Mouse (Mus musculus) thymus, adult 2 months (tissue): ENCODE data around the gene Dolpp1. TPM values are rescaled to one million over a fixed set of nuclear protein-coding genes. Genes with fewer than 3 reads are reported as not detected.

Experiments used
- DNase-seq: peaks from one replicate; pipeline ENCODE4 v3.0.0; 2021
- H3K27ac ChIP-seq: fragments of 200-500 bp; 2 replicates; pipeline ENCODE4 v1.5.1; 2012; ENCODE audit warnings: low read length, control low read depth; ENCODE audit not compliant: control insufficient read depth, insufficient read depth
- H3K27me3 ChIP-seq: fragments of 200-500 bp; 2 replicates; pipeline ENCODE4 v1.6.1; 2012; ENCODE audit warnings: mild to moderate bottlenecking, low read length, moderate library complexity, mixed read lengths; ENCODE audit not compliant: control insufficient read depth, insufficient read depth
- H3K36me3 ChIP-seq: fragments of 200-500 bp; 2 replicates; pipeline ENCODE4 v1.6.1; 2012; ENCODE audit warnings: mild to moderate bottlenecking, low read length, moderate library complexity; ENCODE audit not compliant: control insufficient read depth, insufficient read depth
- H3K4me1 ChIP-seq: fragments of 200-500 bp; replicated peaks from 2 replicates; pipeline ENCODE4 v1.6.1; 2012; ENCODE audit warnings: low read length; ENCODE audit not compliant: control insufficient read depth, insufficient read depth
- H3K4me3 ChIP-seq: fragments of 200-500 bp; 2 replicates; pipeline ENCODE4 v1.5.1; 2012; ENCODE audit warnings: mild to moderate bottlenecking, low read length, control low read depth, moderate library complexity; ENCODE audit not compliant: control insufficient read depth, insufficient read depth
- CTCF ChIP-seq: fragments of 200-500 bp; IDR thresholded peaks from 2 replicates; pipeline ENCODE4 v1.5.1; 2012; ENCODE audit warnings: mild to moderate bottlenecking, control low read depth, low read length, moderate library complexity, borderline replicate concordance; ENCODE audit not compliant: control insufficient read depth, poor library complexity, insufficient read depth; ENCODE audit errors: extremely low read depth
- POLR2A ChIP-seq: fragments of 200-500 bp; IDR thresholded peaks from 2 replicates; pipeline ENCODE4 v1.6.1; 2012; ENCODE audit warnings: mild to moderate bottlenecking, low read length, control low read depth, moderate library complexity; ENCODE audit not compliant: control insufficient read depth, poor library complexity, insufficient read depth; ENCODE audit errors: extremely low read depth
- WGBS: fragments of 180-500 bp; shearing (Covaris S2); methylation state at CpG from one replicate; pipeline ENCODE4 v1.1.7; 2018; 5-methylcytosine and 5-hydroxymethylcytosine counted together
- polyA plus RNA-seq: library from polyadenylated mRNA; depleted of rRNA; stranded (reverse); fragments of >200 nt; gene quantifications from 2 replicates; pipeline ENCODE4 v1.2.3, GENCODE M21; 2012

Dolpp1 gene
- polyA plus RNA-seq, 1 experiment: 98.9 TPM

GRCm38 (mm10) chr2:30396246-30396645, 4.2 kb downstream of the Dolpp1 start:
- Histone ChIP-seq H3K4me3 (no peak overlapping the region), H3K4me1 (peaks cover 10% of the 10 kb centered on the region), H3K36me3 (peaks cover 8% of the 10 kb centered on the region; the same call in 1 of the 2 replicates), H3K27ac (no peak overlapping the region), H3K27me3 (no peaks in the 10 kb centered on the region)
- no peak for DNase-seq
- WGBS: 97% methylated on average over 7 of the region's 7 CpGs
- TF ChIP-seq CTCF (no peak), POLR2A (no peak)

- Histone ChIP-seq H3K27me3 (no peaks in the 10 kb centered on the region), H3K36me3 (peaks cover 8% of the 10 kb centered on the region; the same call in 1 of the 2 replicates), H3K4me3 (no peak overlapping the region), H3K4me1 (peaks cover 7% of the 10 kb centered on the region), H3K27ac (no peak overlapping the region)
- TF ChIP-seq POLR2A: no peak
- TF ChIP-seq CTCF: no peak
- WGBS: 97% methylated on average over 10 of the region's 10 CpGs
- no peak for DNase-seq
Observed at GRCm38 (mm10) chr2:30397986-30398512, 6.0 kb downstream of the Dolpp1 start.

GRCm38 (mm10) chr2:30399191-30400171, 7.4 kb downstream of the Dolpp1 start:
- DNase-seq: no peak
- Histone ChIP-seq H3K4me1 (no peaks in the 10 kb centered on the region), H3K4me3 (no peak overlapping the region), H3K27me3 (no peaks in the 10 kb centered on the region), H3K36me3 (peaks cover 8% of the 10 kb centered on the region; the same call in 1 of the 2 replicates), H3K27ac (no peak overlapping the region)
- no peak for TF ChIP-seq CTCF
- TF ChIP-seq POLR2A: no peak
- WGBS: 97% methylated on average over 20 of the region's 20 CpGs

- WGBS: 96% methylated on average over 1 of the region's 1 CpGs
- Histone ChIP-seq H3K4me1 (no peaks in the 10 kb centered on the region; the same call in 1 of the 2 replicates), H3K36me3 (peaks cover 8% of the 10 kb centered on the region; the same call in 1 of the 2 replicates)
Observed at GRCm38 (mm10) chr2:30401581-30401980, 9.5 kb downstream of the Dolpp1 start.

GRCm38 (mm10) chr2:30402351-30402826, 10.3 kb downstream of the Dolpp1 start:
- H3K4me3 ChIP-seq: no peak overlapping the region
- no peaks in the 10 kb centered on the region; the same call in 1 of the 2 replicates for H3K4me1 ChIP-seq
- no peaks in the 10 kb centered on the region for H3K27me3 ChIP-seq
- no peak for TF ChIP-seq POLR2A
- no peak for TF ChIP-seq CTCF
- WGBS: 95% methylated on average over 9 of the region's 9 CpGs
- DNase-seq: no peak
- H3K36me3 ChIP-seq: peaks cover 8% of the 10 kb centered on the region; the same call in 1 of the 2 replicates
- H3K27ac ChIP-seq: no peak overlapping the region

More at GRCm38 (mm10) chr2:30401581-30401980, 9.5 kb downstream of the Dolpp1 start:
- Histone ChIP-seq H3K27ac (no peak overlapping the region), H3K27me3 (no peaks in the 10 kb centered on the region), H3K4me3 (no peak overlapping the region)
- DNase-seq: no peak
- TF ChIP-seq POLR2A (no peak), CTCF (no peak)

- DNase-seq: no peak
- Histone ChIP-seq H3K27me3 (no peaks in the 10 kb centered on the region), H3K4me3 (no peak overlapping the region), H3K27ac (no peak overlapping the region), H3K4me1 (no peaks in the 10 kb centered on the region; the same call in 1 of the 2 replicates), H3K36me3 (peaks cover 8% of the 10 kb centered on the region; the same call in 1 of the 2 replicates)
- WGBS: 100% methylated on average over 2 of the region's 2 CpGs
- TF ChIP-seq CTCF: no peak
- TF ChIP-seq POLR2A: no peak
Observed at GRCm38 (mm10) chr2:30402843-30403242, 10.8 kb downstream of the Dolpp1 start.
